Mouse (Mus musculus) urinary bladder, postnatal 14 days (tissue): ENCODE results near the gene Corin.

ENCODE experiments used
- DNase-seq: peaks from one replicate; pipeline ENCODE4 v3.0.0; 2021; ENCODE audit warnings: low spot score

Corin gene

DNA sequence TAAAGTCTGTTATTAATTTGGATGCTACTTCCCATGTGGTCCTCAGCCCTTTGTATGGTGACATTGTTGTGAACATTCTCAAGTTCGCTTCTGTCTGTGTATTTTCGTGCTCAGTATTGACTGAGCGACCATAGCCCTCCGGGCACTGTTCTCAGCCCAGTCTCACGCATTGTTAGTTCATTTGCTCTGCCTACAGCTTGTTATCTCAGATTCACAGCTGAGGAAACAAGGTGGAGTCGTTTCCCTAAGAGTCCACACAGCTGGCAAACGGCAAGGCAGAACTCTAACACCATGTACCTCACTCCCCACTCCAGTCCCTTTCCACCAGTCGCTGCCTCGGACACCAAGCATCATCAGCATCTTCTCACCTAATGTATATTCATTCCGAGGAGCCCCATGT is 63.1 kb downstream of the Corin start:
- no peak for DNase-seq

DNA sequence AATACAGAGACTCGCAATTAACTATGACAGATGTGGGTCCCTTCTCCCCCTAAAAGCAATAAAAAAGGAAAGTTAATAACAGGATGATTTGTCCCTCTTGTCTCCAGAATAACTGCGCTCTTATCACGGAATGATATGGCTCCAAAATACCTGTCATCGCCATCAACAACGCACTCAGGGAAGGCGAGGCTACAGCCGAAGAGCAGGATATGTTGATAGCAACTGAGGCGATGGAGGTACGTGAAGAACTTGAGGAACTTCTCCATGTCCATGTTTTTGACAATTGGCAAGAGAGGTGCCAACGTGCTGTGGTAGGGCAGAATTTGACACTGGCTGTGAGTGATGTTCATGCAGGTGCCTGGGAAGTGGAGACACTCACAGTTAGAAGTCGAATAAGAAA is 69.2 kb downstream of the Corin start:
- DNase-seq = no peak

DNA sequence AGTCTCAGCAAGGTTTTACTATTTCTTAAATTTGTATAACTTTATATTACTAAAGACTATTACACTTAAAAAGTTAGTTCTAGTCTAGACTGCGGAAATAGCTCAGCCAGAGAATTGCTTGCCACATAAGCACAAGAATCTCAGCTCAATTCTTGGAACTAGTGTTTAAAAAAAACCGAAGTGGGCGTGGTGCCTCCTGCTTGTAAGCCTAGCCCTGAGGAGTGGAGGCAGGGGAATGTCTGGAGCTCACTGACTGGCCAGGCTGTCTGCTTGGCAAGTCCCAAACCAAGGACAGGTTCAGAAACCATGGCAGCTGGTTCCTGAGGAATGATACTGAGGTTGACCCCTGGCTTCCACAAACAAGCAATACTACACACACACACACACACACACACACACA is 72.4 kb downstream of the Corin start:
- DNase-seq = no peak

DNA sequence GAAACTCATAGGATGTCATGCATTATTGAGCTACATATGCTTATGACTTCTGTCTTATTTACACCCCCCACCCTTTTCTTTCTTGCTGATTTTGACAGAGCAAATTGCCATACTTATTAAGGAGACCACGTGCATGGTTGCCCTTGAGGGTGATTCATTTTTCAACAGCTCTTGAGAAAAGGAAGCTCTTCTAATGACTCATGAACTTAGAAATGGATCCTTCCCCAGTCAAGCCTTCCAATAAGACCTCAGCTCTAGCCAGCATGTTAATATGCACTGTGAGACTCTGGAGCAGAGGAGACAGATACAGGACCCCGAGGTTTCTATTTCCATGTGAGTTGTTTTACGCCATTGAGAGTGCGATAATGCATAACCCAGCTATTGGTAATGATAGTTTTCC is 76.7 kb downstream of the Corin start:
- DNase-seq = no peak

DNA sequence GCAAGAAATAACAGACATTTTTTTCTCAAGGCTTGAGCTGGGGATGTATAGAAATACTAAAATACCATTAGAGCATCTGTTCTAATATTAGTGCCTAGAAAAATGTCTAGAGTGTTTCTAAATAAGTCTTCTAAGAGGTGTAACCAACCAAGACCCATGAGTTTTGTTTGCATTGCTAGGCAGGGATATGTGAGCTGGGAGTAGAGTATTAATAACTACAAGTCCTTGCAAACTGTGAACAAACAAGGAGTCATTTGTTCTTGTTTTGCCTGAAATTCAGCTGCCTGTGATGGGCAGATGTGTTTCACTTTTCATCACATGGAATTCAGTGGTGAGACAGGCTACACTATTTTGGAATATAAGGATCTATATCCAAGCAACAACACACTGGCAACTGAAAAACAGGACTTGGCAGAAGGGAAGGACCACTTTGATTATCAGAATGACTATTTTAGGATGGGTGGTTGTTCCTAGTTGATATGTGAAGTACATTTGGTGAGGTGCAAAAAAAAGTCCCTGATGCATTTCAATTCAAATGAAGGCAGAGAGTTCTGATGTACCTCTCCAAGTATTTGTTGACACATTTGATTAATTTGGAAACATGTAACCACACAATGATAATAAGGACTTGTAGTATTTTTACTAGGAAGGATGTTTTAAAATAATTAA is 78.8 kb downstream of the Corin start:
- DNase-seq = no peak

DNA sequence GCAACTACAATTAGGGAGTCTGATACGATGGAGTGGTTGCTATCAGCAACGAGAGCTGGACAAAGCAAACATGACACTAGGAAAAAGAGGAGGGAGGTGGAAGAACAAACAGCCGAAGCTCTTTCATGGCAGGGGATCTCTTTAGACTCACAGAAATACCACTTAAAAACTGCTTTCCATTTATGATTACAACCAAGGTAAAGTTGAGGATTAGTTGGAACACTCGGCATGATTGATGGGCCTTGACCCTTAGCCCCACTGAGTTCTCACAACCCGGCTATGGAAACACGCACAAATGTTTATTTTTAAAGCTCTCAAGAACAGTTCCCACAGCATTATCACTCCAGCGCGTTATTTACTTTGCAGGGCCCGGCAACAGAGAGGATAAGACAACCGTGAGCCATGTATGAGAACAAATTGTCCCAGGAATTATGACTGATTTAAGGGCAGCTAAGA is 92.4 kb downstream of the Corin start:
- DNase-seq = peak; percentile 6

DNA sequence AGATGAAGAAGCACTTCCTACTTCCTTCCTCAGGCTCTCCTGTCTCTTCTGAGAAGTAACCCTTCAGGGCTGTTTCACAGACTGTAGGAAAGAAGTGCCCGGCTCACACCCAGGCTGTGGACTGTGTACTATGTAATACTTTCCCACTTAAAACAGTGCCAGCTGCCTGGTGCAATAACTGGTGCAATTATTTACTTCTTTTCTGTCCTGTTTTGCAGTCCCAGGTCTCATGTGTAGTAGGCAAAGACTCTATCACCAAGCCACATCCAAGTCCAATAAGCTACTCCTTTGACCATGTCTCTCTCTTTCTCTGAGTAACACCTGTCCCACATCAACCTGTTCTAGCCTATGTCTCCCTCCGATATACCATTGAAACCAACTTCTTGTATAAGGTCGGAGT is 93.4 kb downstream of the Corin start:
- no peak for DNase-seq

DNA sequence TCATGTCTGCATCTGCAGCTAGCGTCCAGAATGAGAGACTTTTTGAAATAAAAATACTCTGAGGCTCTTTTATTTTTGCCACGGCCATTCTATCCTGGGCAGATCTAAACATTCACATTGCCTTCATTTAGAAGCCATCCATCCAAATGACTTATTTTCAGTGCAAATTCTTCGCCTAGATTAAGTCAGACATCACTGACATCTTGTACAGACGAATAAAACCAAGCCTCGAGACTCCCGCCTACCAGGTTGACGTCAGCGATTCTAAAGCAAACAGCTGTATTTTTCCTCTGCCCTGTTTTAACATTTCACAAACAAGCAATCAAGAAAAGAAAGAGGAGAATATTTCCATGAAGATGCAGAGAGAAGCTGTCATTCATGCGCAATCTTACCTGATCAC is 100.9 kb downstream of the Corin start:
- no peak for DNase-seq

DNA sequence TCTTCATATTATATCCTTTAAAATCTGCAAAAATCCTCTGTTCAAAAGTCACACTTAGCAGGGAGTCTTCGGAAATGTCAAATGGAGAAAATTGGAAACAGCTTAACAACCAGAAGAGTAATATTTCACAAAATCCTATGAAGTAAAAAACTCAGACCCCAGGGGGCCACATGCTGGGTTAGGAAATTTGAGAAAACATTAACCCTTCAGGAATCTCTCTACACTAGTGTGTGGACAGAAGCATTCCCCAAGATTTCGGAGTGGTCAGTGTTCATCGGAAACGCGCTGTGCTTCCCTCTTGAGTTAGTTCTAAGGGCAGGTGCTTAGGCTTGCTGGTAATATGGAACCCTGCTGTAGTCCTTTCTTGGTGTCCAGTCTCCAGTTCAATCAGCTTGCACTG is 101.4 kb downstream of the Corin start:
- DNase-seq = no peak

DNA sequence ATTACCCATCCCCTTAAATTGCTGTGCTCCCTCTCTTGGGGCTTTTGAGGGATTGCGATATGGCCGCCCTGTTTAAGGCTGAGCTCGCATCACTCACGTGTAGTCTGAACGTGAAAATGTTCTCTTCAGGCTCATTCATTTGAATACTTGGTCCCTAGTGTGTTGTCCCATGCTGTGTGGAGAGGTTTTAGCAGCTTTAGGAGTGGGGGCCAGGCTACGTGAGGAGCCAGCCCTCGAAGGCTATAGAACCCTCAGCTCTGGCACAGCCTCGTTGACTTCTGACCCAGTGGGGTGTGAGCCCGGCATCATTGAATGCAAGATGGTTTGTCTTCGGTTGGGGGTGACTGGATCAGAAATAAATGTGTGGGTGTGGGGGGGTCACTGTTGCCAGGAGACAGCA is 102.5 kb downstream of the Corin start:
- DNase-seq = no peak

DNA sequence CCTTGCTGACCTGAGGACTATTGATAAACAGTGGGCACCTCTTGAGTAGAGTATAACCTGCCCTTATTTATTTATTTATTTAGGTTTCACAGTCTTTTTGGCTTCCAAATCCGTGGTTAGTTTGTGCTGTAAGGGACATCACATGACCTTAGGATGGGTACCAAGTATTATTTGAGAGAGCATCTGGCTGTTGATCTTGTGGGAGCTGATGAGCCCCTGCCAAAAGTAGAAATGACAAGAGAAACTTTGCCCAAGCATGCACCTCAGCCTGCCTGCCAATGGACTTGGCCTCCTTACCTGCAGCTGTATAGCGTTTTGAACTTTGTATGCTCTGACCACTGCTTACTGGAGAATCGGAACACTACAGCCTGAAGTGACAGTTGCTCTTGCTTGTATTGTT is 103.0 kb downstream of the Corin start:
- no peak for DNase-seq

DNA sequence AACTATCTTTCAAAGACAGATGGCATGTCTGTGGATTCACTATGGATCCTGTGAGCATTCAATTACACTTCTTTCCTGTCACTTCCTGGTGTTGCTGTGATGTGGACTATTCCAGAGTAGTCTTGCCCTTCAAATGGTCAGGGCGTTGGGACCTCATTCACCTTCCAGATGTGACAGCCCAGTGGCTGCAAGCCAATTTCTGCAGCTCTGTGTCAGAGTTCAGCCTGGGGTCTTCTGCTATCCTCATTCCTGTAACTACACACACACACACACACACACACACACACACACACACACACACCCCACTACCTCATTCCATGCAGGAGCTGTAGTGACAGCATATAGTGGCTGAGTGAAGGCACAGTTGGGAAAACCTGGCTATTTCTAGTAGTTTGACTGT is 122.1 kb downstream of the Corin start:
- DNase-seq = no peak

DNA sequence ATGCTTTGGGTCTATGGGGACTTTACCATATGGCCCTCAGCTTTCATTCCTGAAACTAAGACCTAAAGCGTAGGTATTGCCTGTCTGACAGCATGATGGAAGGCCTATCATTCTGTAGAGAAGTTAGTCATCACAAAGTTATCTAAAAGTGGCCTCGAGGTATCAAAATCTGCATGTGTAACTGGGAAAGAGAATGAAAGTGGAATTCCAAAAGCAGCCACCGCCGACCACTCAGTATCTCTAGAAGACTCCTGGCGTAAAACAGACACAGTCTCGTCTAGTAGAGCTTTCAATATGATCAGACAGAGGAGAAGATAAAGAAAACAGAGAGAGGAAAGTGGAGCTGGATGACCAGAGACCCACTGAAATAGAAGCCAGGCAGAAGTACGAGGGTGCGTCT is 123.7 kb downstream of the Corin start:
- no peak for DNase-seq

DNA sequence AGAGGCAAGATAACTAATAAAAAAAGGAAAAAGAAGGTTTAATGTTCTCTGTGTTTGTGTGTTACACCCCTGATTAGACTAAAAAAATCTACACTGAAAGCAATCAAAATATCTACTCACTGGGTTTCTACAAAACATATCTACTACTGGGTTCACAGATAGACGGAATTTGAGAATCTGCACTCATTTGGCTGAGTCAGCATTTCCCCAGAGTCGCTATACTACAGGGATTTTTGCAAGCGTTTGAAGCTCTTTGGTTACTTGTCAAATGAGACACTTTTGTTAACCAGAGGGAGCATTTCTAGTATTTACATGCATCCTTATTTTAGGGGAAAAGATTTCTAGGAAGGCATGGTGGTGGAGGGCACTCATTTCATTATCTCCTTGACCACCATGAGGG is 136.3 kb downstream of the Corin start:
- DNase-seq = no peak

DNA sequence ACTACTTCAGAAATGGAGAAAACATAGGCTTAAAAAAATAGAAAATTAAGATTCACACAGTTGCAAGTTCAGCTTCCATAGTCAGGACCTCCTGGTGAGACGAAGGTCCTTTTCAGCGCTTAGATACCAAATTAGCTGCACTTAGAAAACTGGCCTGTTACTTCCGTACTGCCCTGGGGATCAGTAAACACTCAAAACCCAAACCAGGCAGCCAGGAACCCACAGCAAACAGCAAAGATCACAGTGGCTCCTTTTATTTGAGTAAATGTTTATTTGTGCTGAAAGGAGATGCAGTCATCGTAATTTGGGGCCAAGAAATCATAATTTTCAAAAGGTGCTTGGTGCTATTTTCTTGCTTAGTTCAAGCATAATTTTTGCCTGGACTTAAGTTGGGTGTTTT is 138.5 kb downstream of the Corin start:
- no peak for DNase-seq

DNA sequence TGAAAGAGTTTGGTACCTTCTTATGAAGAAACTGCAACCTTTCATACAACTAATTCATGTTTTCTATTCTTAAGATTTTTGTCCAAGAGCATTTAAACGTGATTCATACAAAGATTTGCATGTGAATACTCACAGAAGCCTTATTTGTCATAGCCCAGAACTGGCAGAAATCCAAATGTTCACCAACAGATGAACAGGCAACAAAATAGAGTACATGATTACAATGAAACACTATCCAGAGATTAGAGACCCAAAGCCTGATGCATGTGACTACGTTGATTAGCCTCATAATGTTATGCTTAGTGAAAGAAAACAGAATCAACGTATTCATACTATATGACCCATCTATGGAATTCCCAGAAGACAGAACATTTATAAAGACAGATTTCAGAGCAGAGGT is 140.4 kb downstream of the Corin start:
- no peak for DNase-seq

DNA sequence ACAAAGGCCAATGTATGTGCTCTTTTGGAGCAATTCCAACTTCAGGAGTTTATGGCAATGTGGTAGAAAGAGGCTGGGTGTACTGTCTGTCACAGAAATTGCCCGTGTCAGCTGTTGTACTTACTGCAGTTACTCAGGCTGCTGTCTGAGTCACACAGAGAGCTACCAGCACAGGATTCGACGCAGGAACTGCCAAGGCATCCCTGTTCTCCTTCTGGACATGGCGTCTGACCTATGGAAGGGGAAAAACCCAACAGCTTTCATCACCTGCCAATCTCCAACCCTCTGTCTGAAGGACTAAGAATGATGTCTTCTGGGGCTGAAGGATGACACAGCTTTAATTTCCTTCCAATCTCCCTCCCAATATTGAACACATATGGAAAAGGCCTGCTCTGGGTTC is 150.5 kb downstream of the Corin start:
- no peak for DNase-seq

DNA sequence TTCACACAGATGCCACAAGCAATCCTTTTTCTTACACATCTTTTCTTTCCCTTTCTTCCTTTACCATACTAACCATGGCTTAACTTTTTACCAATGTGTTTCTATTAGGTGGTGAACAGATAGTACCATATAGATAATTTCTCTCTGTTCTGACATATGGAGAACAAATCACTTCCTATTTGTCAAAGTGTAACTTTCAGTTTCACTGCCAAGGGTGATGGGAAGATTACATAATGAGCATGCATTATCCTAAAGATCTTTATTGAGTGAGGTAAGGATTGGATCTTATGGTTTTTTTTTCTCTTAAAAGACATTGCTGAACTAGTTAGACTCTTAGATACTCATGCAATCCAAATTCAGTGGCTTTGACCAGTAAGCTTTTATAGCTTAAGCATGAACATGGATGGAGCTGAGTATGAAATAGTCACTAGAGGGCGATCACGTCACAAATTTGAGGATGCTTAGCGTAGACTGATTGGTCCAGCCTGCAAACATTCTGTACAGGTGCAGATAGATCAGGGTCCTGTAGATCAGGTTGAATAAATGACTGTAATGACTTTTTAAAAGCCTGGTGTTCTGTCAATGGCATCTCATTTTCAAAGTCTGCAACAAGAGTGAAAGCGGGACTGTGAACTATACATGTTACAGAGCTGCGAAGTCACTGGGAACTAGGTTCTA is 154.1 kb downstream of the Corin start:
- peak; percentile 23 for DNase-seq

DNA sequence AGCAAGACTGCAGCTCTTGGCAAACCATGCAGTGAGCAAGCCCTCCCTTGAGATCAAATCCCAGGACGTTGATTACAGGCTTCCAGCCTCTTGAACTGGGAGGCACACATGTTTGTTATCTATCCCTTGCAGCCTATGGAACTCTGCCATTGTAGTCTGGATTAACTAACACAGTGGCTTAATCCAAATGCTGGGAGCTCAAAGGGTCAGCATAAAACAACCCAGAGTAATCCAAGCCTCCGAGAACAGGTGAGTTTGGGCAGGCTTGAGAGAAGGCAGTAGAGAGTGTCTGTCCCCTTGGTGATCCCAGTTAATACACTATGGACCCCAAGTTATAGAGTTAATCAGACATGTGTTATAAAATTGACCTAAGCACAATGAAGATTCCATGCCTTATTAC is 155.7 kb downstream of the Corin start:
- no peak for DNase-seq

DNA sequence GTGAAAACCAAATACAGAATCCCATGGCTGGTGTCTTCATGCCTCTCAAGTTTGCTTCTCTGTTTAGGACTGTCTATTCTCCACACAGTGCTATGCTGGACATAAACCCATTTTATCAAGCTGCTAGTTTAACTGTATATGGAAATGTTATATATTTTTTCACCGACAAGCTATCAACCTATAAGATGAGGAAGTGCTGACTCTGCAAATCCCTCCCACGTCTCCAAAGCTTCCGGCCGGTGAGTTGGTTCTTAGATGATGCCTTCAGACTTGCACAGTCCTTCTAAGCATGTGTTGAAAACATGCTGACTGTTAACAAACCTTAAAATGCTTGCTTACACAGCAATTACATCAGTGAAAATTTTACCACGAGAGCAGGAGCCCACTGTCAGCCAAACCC is 168.4 kb downstream of the Corin start:
- no peak for DNase-seq

DNA sequence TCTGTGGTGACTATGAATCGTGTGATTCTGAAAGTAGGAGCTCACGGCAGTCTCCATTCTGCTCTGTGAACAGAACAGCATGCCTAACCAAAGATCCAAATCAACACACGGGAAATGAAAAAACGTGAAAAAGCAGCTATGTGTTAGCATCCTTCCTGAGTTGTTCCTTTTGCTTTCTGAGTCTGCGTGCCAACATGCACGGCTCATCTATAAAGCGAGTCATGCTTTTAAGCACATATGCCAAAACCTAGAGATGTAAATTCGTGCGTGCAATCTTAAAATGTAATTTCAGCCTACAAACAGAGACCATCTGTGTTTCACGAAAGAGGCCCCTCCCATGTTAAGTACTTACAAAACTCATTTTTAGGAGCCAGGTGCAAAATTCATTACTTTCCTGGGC is 171.4 kb downstream of the Corin start:
- no peak for DNase-seq

DNA sequence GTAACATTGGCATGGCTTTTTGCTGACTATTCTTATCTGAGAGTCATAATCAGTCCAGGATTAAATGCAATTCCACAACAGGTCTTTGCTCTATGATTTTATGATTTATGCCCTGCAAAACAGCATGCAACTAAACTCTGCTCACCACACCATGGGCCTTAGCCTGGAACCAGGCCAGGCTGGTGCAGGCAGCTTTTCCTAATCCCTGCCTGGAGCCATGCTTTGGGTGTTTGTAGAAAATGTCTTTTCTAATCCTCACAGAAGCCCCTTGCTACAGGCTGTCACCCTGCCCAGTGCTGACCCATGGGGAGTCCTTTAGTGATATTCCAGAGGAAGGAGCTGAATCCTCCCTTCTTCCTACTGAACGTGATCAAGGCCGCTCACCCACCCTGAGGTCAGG is 173.1 kb downstream of the Corin start:
- DNase-seq = no peak

DNA sequence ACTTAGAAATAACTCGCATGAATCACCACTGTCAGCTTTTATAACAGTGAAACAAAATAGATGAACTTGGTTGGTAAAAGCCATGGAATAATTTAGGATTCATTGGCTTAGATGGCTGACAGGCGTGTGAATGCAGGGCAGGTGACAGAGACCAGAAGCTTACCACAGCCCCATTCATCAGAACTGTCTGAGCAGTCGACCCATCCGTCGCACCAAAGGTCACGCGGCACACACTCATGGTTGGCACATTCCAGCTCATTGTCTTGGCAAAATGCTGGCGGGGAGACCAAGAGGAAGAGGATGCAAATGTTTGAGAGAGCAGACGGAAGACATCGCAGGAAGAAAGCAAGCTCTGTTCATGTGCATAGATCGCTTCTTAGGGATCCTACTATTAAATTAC is 173.6 kb downstream of the Corin start:
- no peak for DNase-seq

DNA sequence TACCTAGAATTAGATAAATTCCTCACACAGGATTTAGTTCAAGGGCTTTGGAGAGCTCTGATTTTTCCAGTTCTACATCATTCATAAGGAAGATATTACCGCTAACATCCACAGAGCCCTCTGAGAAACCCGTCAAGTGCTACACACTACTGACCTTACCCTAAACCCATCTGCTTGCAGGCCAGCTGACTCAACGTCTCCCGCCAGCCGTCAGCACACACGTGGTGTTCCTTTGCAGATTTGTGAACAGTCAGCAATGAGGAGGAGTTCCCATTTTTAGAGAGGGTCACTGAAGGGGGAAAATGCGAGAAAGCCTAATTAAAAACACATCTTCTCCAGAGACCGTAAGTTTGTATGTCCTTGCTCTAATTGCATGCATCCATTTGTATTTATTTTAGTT is 174.8 kb downstream of the Corin start:
- DNase-seq = no peak
